Mouse (Mus musculus): ENCODE data around the gene Ybx2.

Ybx2 gene

DNA sequence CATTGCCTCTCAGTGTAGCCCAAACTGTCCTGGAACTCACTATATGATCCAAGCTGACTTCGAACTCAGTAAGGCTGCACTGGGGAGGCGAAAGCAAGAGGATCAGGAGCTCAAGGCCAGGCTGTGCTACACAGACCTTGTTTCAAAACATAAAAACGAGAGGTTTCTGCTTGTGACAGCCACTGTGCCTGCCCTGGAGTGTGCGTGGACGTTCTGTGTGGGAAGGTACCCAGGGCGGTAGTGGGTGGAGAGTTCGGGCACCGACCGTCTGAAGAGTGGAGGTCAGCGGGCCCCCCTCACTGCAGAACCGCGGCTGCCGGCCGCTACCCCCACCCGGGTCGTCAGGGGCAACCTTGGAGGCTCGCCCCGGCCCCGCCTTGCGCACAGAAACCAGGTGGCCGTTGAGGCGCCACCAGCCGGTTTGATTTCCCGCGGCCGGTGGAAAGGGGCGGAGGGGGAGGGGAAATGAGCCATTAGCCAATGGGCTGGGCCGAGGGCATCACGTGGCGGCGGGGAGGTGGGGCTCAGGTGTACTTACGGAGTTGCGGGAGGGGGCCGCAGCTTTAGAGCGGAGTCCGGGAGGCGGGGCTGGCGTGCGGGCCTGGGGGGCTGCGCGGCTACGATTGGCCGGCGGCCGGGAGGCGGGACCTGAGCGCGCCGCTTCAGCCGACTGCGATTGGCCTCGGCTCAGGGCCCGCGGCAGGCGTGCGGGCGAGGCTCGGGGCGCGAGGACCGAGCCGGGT lies at the start of gene Ybx2:
Gene Ybx2, plus strand, starts transcription at position 660 of the 743 bp plus-strand sequence.
- DNase-seq (ENCODE audit: low spot score): peak; percentile 73

- DNase-seq (ENCODE audit: low spot score): no peak
These were observed 48.5 kb upstream of the Ybx2 start for GRCm38 (mm10) chr11:69886907-69887635.

- no peak for DNase-seq (ENCODE audit: low spot score)
These were observed 44.1 kb upstream of the Ybx2 start for GRCm38 (mm10) chr11:69891482-69891881.

DNA sequence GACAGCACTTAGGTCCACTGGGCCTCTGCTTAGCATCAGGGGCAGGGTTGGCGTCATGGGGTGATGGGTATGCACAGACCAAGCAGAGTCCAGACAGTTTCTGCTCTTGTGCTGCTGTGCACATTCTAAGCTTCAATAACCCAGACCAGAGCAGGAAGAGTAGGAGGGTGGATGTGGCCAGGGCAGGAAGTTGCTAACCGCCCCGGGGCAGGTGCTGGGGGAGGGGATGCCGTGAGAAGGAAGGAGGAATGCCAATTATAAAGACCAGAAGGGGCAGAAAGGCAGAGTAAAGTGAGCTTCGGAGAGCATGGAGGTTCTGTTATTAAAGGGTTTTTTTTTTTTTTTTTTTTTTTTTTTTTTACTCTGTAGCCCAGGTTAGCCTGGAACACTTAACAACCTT lies 40.9 kb upstream of the Ybx2 start:
- peak; percentile 52 for DNase-seq (ENCODE audit: low spot score)

DNA sequence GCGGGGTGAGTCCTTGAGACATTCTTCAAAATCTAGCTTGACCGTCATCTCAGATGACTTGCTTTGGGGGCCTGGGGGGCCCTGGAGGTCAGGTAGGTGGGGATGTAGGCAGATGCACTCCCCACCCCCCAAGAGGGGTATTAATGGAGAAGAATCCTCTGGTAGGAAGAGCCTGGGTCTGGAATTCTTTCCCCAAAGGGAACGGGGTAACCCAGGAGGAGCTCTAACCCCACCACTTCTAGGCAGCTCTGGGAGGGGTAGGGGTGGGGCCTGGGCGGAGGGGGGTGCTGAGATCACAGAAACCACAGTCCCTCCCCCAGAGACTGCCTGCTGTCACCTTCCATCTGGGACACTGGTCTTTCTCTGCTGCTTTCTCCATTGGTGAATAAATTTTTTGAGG lies 40.3 kb upstream of the Ybx2 start, which contains the start of gene Acap1:
Gene Acap1, minus strand, starts transcription at position 249 of the 400 bp plus-strand sequence.
- DNase-seq (ENCODE audit: low spot score): no peak

DNA sequence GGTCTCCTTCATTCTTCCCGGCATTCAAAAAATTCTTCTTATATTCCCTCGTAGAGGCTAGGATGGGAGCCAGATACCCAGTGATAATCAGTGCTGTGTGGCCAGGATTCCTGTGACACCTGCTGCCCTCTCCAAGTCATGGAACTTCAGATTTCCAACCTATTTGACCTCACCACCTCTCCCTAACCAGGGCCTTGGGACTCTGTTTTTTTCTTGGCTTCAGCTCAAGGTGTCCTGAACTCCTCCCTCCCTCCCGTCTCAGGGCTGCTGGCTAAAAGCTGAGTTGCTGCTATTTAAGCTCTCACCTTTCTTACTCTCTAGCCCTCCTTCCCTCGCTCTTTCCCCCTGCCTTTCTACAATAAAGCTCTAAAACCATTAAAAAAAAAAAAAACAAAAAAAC lies 35.7 kb upstream of the Ybx2 start:
- no peak for DNase-seq (ENCODE audit: low spot score)

DNA sequence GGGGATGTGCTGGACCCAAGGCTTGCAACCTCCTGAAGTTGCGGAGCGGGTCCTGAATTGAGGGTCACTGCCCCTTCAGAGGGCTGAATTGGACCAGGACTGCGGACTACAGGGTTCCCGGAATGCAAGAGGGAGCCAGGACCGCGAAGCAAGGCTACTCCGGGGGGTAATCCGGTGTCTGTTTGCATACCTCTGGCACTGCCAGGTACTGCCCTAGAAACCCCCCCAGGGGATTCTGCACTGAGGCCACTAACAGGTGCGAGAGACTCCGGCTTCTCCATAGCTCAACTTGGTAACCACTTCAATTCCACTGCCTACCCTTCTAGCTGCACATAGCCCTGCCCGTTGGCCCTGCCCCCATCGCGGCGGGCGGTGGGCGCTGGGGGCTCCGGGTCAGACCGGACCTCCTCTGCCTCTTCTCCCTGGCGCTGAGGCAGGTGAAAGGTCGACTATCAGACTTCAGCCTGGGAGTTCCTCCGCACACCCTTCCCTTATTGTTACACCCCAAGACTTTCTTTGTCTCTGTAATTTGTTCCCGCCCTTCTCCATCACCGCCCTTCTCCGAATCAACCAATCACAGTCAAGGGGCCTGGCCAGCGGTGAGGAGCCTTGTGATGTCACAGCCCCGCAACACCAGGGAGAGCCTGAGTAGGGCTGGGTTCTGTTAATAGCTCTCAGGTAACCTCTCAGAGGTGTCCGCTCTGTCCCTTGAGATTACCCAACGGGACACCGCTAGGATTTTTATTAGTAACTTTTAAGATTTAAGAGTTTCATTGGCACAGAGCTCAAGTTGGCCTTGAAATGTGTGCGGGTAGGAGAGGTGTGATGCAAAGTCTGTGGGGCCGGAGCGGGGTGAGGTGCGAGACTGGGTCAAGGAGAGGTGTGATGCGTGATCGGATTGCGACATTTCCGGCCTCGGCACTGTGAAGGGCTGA lies 34.9 kb upstream of the Ybx2 start, which contains the start of the genes 2810408A11Rik and Neurl4:
Gene 2810408A11Rik, minus strand, starts transcription at position 517 of the 935 bp plus-strand sequence.
Gene Neurl4, plus strand, starts transcription at position 602 of the 935 bp plus-strand sequence.
- peak; percentile 84 for DNase-seq (ENCODE audit: low spot score)

GRCm38 (mm10) chr11:69901406-69901846 lies 34.2 kb upstream of the Ybx2 start:
- peak; percentile 85 for DNase-seq (ENCODE audit: low spot score)

GRCm38 (mm10) chr11:69901993-69902392 lies 33.6 kb upstream of the Ybx2 start:
- no peak for DNase-seq (ENCODE audit: low spot score)

DNA sequence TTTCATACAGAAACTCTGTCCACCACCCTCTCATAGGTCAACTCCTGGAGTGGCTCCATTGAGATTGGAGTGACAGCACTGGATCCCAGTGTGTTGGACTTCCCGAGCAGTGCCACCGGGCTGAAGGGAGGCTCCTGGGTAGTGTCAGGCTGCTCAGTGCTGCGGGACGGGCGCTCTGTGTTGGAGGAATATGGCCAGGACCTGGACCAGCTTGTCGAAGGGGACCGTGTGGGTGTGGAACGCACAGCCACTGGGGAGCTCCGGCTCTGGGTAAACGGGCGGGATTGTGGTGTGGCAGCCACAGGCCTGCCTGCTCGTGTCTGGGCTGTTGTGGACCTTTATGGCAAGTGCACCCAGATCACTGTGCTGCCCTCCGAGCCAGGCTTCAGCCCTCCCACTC lies 32.6 kb upstream of the Ybx2 start:
- DNase-seq (ENCODE audit: low spot score): no peak

- DNase-seq (ENCODE audit: low spot score): no peak
These were observed 31.3 kb upstream of the Ybx2 start for GRCm38 (mm10) chr11:69904311-69904710.

- no peak for DNase-seq (ENCODE audit: low spot score)
These were observed 27.0 kb upstream of the Ybx2 start for GRCm38 (mm10) chr11:69908645-69909044.

GRCm38 (mm10) chr11:69909174-69909573 lies 26.4 kb upstream of the Ybx2 start:
- DNase-seq (ENCODE audit: low spot score): no peak

DNA sequence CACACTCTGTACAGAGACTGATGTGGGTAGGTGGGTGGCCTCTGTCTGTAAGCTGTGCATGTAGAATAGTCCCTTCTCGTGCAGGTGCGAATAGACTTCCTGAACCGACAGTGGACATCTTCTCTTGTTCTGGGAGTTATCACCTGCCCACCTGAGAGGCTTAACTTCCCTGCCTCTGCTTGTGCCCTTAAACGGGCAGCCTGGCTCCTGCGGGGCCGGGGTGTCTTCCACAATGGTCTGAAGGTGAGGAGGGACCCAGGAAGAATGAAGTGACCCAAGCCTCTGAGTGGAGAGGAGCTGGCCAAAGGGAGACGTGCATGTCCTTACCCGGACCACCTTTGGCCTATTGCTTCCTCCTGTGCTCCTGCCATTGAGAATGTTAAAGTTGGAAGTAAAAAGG lies 25.4 kb upstream of the Ybx2 start:
- no peak for DNase-seq (ENCODE audit: low spot score)

DNA sequence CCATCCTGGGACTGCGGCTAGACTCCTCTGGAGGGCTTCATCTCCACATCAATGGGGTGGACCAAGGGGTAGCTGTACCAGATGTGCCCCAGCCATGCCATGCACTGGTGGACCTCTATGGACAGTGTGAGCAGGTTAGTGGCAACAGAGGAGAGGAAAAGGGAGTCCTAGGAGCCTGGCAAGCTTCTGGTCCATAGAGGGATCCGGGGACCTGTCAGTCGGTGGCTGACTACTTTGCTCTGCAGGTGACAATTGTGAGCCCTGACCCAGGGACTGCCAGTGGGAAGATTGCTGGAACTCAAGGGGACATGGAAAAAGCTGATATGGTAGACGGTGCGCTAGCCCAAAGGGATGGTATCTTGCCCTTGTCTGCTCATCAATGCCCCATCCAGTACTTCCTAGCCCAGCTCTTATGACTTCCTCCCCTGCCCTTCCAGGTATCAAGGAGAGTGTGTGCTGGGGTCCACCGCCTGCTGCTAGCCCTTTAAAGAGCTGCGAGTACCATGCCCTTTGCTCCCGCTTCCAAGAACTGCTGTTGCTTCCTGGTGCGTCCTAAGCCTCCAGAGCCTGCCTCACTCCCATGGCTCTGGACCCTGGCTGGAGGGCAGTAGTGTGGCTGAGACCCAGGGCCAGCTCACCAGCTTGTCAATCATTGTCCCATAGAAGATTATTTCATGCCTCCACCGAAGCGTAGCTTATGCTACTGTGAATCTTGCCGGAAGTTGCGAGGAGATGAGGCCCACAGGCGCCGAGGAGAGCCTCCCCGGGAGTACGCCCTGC lies 24.6 kb upstream of the Ybx2 start:
- no peak for DNase-seq (ENCODE audit: low spot score)

- no peak for DNase-seq (ENCODE audit: low spot score)
These were observed 23.9 kb upstream of the Ybx2 start for GRCm38 (mm10) chr11:69911701-69912100.

DNA sequence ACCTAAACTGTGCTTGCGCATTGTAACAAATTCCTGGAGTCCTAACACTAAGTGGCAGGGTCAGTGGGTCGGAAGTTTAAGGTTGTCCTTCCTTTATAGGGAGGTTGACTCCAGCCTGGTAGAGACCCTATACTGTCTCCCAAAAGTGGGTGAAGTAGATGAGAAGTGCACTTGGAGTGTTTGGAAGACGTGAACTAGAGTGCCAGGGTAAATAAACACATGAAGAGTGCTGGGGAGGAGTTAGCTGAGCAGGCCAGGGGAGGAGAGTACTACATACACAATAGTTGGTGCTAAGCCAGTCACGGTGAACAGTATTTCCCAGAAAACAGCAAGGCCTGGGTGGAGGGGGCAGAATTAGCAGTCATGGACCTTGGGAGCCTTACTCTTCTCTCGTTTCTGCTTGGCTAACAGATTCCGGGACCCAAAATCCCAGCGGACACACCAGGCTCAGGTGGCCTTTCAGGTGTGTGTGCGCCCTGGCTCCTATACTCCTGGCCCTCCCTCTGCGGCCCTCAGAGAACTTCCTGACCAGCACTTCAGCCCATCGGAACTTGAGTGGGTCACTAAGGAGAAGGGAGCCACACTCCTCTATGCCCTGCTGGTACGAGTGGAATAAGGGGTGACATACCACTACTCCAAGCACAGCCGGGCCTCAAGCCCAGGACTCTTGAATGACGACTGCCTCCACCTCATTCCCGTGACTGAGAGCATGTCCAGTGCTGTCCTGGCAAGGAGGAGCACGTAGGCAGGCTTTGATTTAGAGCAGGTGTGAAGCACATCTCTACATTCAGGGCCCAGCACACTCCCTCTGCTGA lies 22.7 kb upstream of the Ybx2 start:
- DNase-seq (ENCODE audit: low spot score): no peak

DNA sequence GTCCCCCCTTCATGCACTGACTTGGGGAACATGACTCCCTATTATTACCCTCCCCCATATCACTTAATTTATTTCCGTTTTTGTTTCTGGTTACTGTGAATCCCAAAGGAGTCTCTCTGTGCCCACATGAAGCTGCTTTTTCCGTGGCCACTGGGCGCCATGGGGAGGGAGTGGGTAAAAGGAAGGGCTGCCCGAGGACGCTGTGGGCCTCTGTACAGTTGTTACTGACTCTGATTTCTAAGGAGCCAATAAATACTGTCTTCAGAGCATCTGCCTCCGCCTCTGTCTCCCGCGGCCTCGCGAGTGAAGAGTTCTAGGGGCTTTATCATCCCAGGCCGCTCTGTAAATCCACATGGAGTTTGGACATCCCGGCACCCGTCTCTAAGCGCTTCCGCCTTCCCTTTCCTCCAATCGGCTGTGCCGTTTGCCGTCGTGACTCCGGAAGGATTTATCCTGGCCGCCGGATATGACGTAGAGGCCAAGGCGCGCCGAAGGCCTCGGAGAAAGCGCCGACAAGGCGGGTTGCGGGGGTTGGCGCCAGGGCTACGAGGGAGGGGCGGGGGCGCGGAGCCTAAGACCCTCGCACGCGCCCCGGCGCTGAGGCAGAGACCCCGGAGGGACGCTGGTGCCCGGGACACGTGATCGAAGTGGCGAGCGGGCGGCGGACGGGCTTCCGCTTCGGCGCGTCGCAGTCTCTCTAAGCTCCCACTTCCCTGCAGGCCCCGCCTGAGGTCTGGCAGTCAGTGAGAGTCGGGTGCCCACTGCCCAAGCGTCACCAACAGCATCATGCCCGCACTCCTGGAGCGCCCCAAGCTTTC lies 21.8 kb upstream of the Ybx2 start, which contains the start of gene Gps2:
Gene Gps2, plus strand, starts transcription at position 335 of the 818 bp plus-strand sequence.
- peak; percentile 85 for DNase-seq (ENCODE audit: low spot score)

- no peak for DNase-seq (ENCODE audit: low spot score)
These were observed 21.2 kb upstream of the Ybx2 start for GRCm38 (mm10) chr11:69914372-69914764.

Data from spleen, adult 12 weeks (tissue).